Mouse (Mus musculus): ENCODE measurements around the gene Otud3. TPM values are rescaled to one million over a fixed set of nuclear protein-coding genes. Genes with fewer than 3 reads are reported as not detected.

Otud3 gene
- polyA plus RNA-seq, 1 experiment from 2014 or later, result 4.2 TPM

GRCm38 (mm10) chr4:138865991-138866390 lies 47.8 kb downstream of the Otud3 start:
- no peaks in the 10 kb centered on the region for H3K36me3 ChIP-seq (ENCODE audit: control insufficient read depth, insufficient read depth, low read length)
- ATAC-seq (ENCODE audit: low FRiP score, low TSS enrichment), result no peak
- no peak overlapping the region for H3K4me2 ChIP-seq (replicated peaks; ENCODE audit: low read depth, low read length)
- peaks cover 2% of the 10 kb centered on the region; the same call in 1 of the 2 replicates for H3K27me3 ChIP-seq (ENCODE audit: control insufficient read depth, insufficient read depth, low read length)
- H3K4me1 ChIP-seq (ENCODE audit: control insufficient read depth, insufficient read depth, low read length), result no peaks in the 10 kb centered on the region
- H3K4me3 ChIP-seq (ENCODE audit: low read length), result no peak overlapping the region
- H3K9ac ChIP-seq (ENCODE audit: low read depth, low read length), result no peak overlapping the region
- H3K27ac ChIP-seq (ENCODE audit: low read depth, low read length), result no peak overlapping the region
- H3K9me3 ChIP-seq (ENCODE audit: control insufficient read depth, low read length), result no peaks in the 10 kb centered on the region; the same call in 1 of the 2 replicates
- WGBS, result 63% methylated on average over 6 of the region's 6 CpGs

- Histone ChIP-seq H3K9me3 (ENCODE audit: control insufficient read depth, low read length) (no peaks in the 10 kb centered on the region), H3K9ac (ENCODE audit: low read depth, low read length) (no peak overlapping the region), H3K4me3 (ENCODE audit: low read length) (no peak overlapping the region), H3K4me2 (replicated peaks; ENCODE audit: low read depth, low read length) (no peak overlapping the region), H3K27ac (ENCODE audit: low read depth, low read length) (no peak overlapping the region), H3K27me3 (ENCODE audit: control insufficient read depth, insufficient read depth, low read length) (peaks cover 2% of the 10 kb centered on the region; the same call in 1 of the 2 replicates), H3K36me3 (ENCODE audit: control insufficient read depth, insufficient read depth, low read length) (no peaks in the 10 kb centered on the region), H3K4me1 (ENCODE audit: control insufficient read depth, insufficient read depth, low read length) (0 out of 2 replicates have a peak, but pooled peaks cover 2% of the 10 kb centered on the region)
- no peak for ATAC-seq (ENCODE audit: low FRiP score, low TSS enrichment)
- 11% methylated on average over 5 of the region's 5 CpGs for WGBS
These were observed 48.7 kb downstream of the Otud3 start for GRCm38 (mm10) chr4:138865092-138865491.

DNA sequence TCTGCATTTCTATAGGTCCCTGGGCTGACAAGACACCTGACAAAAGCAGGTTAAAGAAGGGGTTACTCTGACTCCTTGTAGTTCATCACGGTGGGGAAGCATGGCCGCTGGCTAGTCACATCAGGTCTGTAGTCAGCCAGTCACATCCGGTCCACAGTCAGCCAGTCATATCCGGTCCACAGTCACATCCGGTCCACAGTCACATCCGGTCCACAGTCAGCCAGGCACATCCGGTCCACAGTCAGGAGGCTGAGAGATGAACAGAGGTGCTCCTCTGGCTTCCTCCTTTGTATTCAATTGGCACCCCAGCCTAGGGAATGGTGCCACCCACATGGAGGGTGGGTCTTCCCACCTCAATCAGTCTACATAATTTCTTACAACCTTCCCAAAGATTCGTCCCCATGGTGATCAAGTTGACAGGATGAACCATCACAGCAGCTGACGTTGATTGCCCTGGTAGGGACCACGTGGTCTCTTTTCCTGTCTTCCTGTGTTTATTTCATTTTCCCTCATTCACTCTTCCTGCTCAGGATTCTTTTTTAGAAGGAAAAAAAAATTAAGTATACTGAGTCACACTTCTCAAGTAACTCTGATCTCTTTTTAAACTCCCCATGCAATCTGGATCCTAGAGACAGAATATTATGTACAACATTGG lies 50.3 kb downstream of the Otud3 start, which contains the start of gene Pla2g5:
Gene Pla2g5 (minus strand): TSS at position 139 of the 655 bp plus-strand sequence.
- H3K9ac ChIP-seq (ENCODE audit: low read depth, low read length), result no peak within 1 kb of the TSS
- H3K9me3 ChIP-seq (ENCODE audit: control insufficient read depth, low read length), result no peaks in the 10 kb centered on the region
- 0 out of 2 replicates have a peak, but pooled peaks cover 2% of the 10 kb centered on the region for H3K4me1 ChIP-seq (ENCODE audit: control insufficient read depth, insufficient read depth, low read length)
- no peak within 1 kb of the TSS for H3K4me3 ChIP-seq (ENCODE audit: low read length)
- peaks cover 2% of the 10 kb centered on the region; the same call in 1 of the 2 replicates for H3K27me3 ChIP-seq (ENCODE audit: control insufficient read depth, insufficient read depth, low read length)
- no peak within 1 kb of the TSS for H3K27ac ChIP-seq (ENCODE audit: low read depth, low read length)
- H3K36me3 ChIP-seq (ENCODE audit: control insufficient read depth, insufficient read depth, low read length), result no peaks in the 10 kb centered on the region
- H3K4me2 ChIP-seq (replicated peaks; ENCODE audit: low read depth, low read length), result no peak within 1 kb of the TSS
- no peak for ATAC-seq (ENCODE audit: low FRiP score, low TSS enrichment)
- 71% methylated on average over 10 of the region's 10 CpGs for WGBS

GRCm38 (mm10) chr4:138859728-138860127 lies 54.0 kb downstream of the Otud3 start:
- ATAC-seq (ENCODE audit: low FRiP score, low TSS enrichment), result peak; percentile 77
- WGBS, result 6% methylated on average over 13 of the region's 13 CpGs

DNA sequence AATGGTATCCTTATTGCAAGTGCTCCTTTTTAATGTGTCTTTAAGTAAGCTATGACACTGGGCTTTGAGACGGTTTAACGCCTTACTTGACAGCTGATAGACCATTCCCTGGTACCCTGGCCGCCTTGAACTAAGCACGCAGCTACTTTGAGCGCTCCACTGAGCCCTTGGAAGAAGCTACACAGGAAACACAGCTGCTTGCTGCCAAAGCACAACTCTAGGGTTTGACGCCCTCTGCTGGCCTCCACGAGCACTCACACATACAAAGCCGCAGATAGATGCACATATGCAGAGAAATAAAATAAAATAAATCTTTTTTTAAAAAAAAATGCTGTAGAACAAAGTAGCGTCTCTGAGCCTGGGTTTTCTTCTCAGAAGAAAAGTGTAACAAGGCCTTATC lies 54.5 kb downstream of the Otud3 start:
- Histone ChIP-seq H3K27me3 (ENCODE audit: control insufficient read depth, insufficient read depth, low read length) (no peaks in the 10 kb centered on the region), H3K4me1 (ENCODE audit: control insufficient read depth, insufficient read depth, low read length) (0 out of 2 replicates have a peak, but pooled peaks cover 2% of the 10 kb centered on the region), H3K4me3 (ENCODE audit: low read length) (peak overlapping the region; percentile 25; the same call in 1 of the 2 replicates), H3K36me3 (ENCODE audit: control insufficient read depth, insufficient read depth, low read length) (no peaks in the 10 kb centered on the region), H3K9ac (ENCODE audit: low read depth, low read length) (no peak overlapping the region), H3K4me2 (replicated peaks; ENCODE audit: low read depth, low read length) (peak overlapping the region; percentile 43), H3K27ac (ENCODE audit: low read depth, low read length) (no peak overlapping the region), H3K9me3 (ENCODE audit: control insufficient read depth, low read length) (no peaks in the 10 kb centered on the region)
- 19% methylated on average over 9 of the region's 9 CpGs for WGBS
- ATAC-seq (ENCODE audit: low FRiP score, low TSS enrichment), result no peak

More at GRCm38 (mm10) chr4:138859728-138860127, 54.0 kb downstream of the Otud3 start:
- Histone ChIP-seq H3K9ac (ENCODE audit: low read depth, low read length) (no peak overlapping the region), H3K36me3 (ENCODE audit: control insufficient read depth, insufficient read depth, low read length) (no peaks in the 10 kb centered on the region), H3K9me3 (ENCODE audit: control insufficient read depth, low read length) (no peaks in the 10 kb centered on the region), H3K4me1 (ENCODE audit: control insufficient read depth, insufficient read depth, low read length) (0 out of 2 replicates have a peak, but pooled peaks cover 2% of the 10 kb centered on the region), H3K4me3 (ENCODE audit: low read length) (peak overlapping the region; percentile 25; the same call in 1 of the 2 replicates), H3K27ac (ENCODE audit: low read depth, low read length) (no peak overlapping the region), H3K4me2 (replicated peaks; ENCODE audit: low read depth, low read length) (peak overlapping the region; percentile 43), H3K27me3 (ENCODE audit: control insufficient read depth, insufficient read depth, low read length) (no peaks in the 10 kb centered on the region)

GRCm38 (mm10) chr4:138858446-138858845 lies 55.3 kb downstream of the Otud3 start:
- no peak overlapping the region for H3K4me2 ChIP-seq (replicated peaks; ENCODE audit: low read depth, low read length)
- H3K9me3 ChIP-seq (ENCODE audit: control insufficient read depth, low read length), result no peaks in the 10 kb centered on the region
- no peak overlapping the region for H3K27ac ChIP-seq (ENCODE audit: low read depth, low read length)
- no peak overlapping the region for H3K4me3 ChIP-seq (ENCODE audit: low read length)
- H3K9ac ChIP-seq (ENCODE audit: low read depth, low read length), result no peak overlapping the region
- ATAC-seq (ENCODE audit: low FRiP score, low TSS enrichment), result no peak
- 83% methylated on average over 15 of the region's 15 CpGs for WGBS
- 0 out of 2 replicates have a peak, but pooled peaks cover 2% of the 10 kb centered on the region for H3K4me1 ChIP-seq (ENCODE audit: control insufficient read depth, insufficient read depth, low read length)
- no peaks in the 10 kb centered on the region for H3K36me3 ChIP-seq (ENCODE audit: control insufficient read depth, insufficient read depth, low read length)
- H3K27me3 ChIP-seq (ENCODE audit: control insufficient read depth, insufficient read depth, low read length), result no peaks in the 10 kb centered on the region

DNA sequence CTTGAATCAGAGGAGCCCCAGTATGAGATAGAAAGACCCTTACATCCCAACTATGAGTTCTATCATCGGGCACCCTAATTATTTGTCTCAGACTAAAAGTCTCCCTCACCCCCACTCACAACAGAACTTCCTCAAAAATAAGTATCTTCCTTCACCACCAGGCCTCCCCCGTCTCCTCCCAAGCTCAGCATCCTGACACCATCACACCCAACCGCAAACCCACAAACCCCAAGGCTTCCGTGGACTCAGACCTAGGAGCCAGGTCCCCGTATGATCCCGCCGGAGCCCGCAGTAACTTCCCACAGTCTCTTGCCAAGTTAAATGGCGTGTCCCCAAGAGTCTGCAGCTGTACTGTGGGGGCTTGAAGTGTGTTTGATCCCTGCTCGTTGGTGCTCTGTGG lies 56.2 kb downstream of the Otud3 start:
- Histone ChIP-seq H3K27ac (ENCODE audit: low read depth, low read length) (no peak overlapping the region), H3K36me3 (ENCODE audit: control insufficient read depth, insufficient read depth, low read length) (no peaks in the 10 kb centered on the region), H3K9ac (ENCODE audit: low read depth, low read length) (no peak overlapping the region), H3K4me2 (replicated peaks; ENCODE audit: low read depth, low read length) (no peak overlapping the region), H3K9me3 (ENCODE audit: control insufficient read depth, low read length) (no peaks in the 10 kb centered on the region), H3K27me3 (ENCODE audit: control insufficient read depth, insufficient read depth, low read length) (no peaks in the 10 kb centered on the region), H3K4me1 (ENCODE audit: control insufficient read depth, insufficient read depth, low read length) (0 out of 2 replicates have a peak, but pooled peaks cover 2% of the 10 kb centered on the region), H3K4me3 (ENCODE audit: low read length) (no peak overlapping the region)
- ATAC-seq (ENCODE audit: low FRiP score, low TSS enrichment), result no peak
- WGBS, result 84% methylated on average over 10 of the region's 10 CpGs

DNA sequence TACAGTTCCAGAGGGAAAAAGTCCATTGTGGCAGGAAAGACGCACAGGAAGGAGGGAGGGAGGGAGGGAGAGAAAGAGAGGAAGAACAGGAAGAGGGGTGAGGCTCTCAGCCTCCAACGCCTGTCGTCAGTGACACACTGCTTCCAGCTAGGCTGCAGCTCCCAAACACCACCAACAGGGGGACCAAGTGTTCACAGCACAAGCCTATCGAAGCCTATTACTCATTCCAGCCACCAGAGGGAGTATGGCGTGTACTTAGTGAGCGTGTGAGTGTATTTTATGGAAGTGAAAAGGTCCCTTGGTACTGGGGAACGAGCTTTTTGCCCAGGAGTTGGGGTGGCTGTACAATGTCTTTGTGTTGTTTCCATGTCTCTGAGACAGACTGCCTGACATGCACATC lies 57.3 kb downstream of the Otud3 start:
- 30% methylated on average over 7 of the region's 7 CpGs for WGBS
- H3K4me1 ChIP-seq (ENCODE audit: control insufficient read depth, insufficient read depth, low read length), result 0 out of 2 replicates have a peak, but pooled peaks cover 2% of the 10 kb centered on the region

GRCm38 (mm10) chr4:138855092-138855632 lies 58.6 kb downstream of the Otud3 start:
- H3K4me3 ChIP-seq (ENCODE audit: low read length), result no peak overlapping the region
- 84% methylated on average over 9 of the region's 9 CpGs for WGBS

More for the DNA sequence above, 57.3 kb downstream of the Otud3 start:
- Histone ChIP-seq H3K27ac (ENCODE audit: low read depth, low read length) (no peak overlapping the region), H3K36me3 (ENCODE audit: control insufficient read depth, insufficient read depth, low read length) (no peaks in the 10 kb centered on the region), H3K9ac (ENCODE audit: low read depth, low read length) (no peak overlapping the region), H3K4me3 (ENCODE audit: low read length) (no peak overlapping the region), H3K27me3 (ENCODE audit: control insufficient read depth, insufficient read depth, low read length) (no peaks in the 10 kb centered on the region), H3K9me3 (ENCODE audit: control insufficient read depth, low read length) (no peaks in the 10 kb centered on the region), H3K4me2 (replicated peaks; ENCODE audit: low read depth, low read length) (no peak overlapping the region)
- ATAC-seq (ENCODE audit: low FRiP score, low TSS enrichment), result no peak

More at GRCm38 (mm10) chr4:138855092-138855632, 58.6 kb downstream of the Otud3 start:
- 0 out of 2 replicates have a peak, but pooled peaks cover under 1% of the 10 kb centered on the region for H3K4me1 ChIP-seq (ENCODE audit: control insufficient read depth, insufficient read depth, low read length)
- H3K27ac ChIP-seq (ENCODE audit: low read depth, low read length), result no peak overlapping the region
- no peaks in the 10 kb centered on the region for H3K27me3 ChIP-seq (ENCODE audit: control insufficient read depth, insufficient read depth, low read length)
- H3K4me2 ChIP-seq (replicated peaks; ENCODE audit: low read depth, low read length), result no peak overlapping the region
- ATAC-seq (ENCODE audit: low FRiP score, low TSS enrichment), result no peak
- H3K9me3 ChIP-seq (ENCODE audit: control insufficient read depth, low read length), result no peaks in the 10 kb centered on the region
- no peak overlapping the region for H3K9ac ChIP-seq (ENCODE audit: low read depth, low read length)
- H3K36me3 ChIP-seq (ENCODE audit: control insufficient read depth, insufficient read depth, low read length), result no peaks in the 10 kb centered on the region
